Mouse (Mus musculus) heart, embryonic 13.5 days (tissue): ENCODE measurements around the gene Kcnn1. TPM values are rescaled to one million over a fixed set of nuclear protein-coding genes. Genes with fewer than 3 reads are reported as not detected.

Experiments
- ATAC-seq: fragments of 200-750 bp; cut with Nextera tagmentation; 2 replicates; pipeline ENCODE4 v1.8.0; 2017; ENCODE audit warnings: moderate TSS enrichment; ENCODE audit not compliant: insufficient number of reproducible peaks, low FRiP score, low TSS enrichment; ENCODE audit errors: extremely low read depth
- H3K27ac ChIP-seq: fragments of 300-500 bp; sonication (generic); replicated peaks from 2 replicates; pipeline ENCODE4 v1.5.1; 2015; ENCODE audit warnings: moderate library complexity, mild to moderate bottlenecking, inconsistent platforms
- H3K27me3 ChIP-seq: fragments of 300-500 bp; sonication (generic); replicated peaks from 2 replicates; pipeline ENCODE4 v1.6.1; 2015; ENCODE audit warnings: mild to moderate bottlenecking, inconsistent platforms
- H3K36me3 ChIP-seq: fragments of 300-500 bp; sonication (generic); 2 replicates; pipeline ENCODE4 v1.6.1; 2015; ENCODE audit warnings: mild to moderate bottlenecking, inconsistent platforms
- H3K4me1 ChIP-seq: fragments of 300-500 bp; sonication (generic); 2 replicates; pipeline ENCODE4 v1.6.1; 2015; ENCODE audit warnings: inconsistent platforms
- H3K4me2 ChIP-seq: fragments of 300-500 bp; sonication (generic); 2 replicates; pipeline ENCODE4 v1.6.1; 2015; ENCODE audit warnings: inconsistent platforms, mild to moderate bottlenecking, moderate library complexity
- H3K4me3 ChIP-seq: fragments of 300-500 bp; sonication (generic); 2 replicates; pipeline ENCODE4 v1.5.1; 2015; ENCODE audit warnings: moderate library complexity, mild to moderate bottlenecking, inconsistent platforms
- H3K9ac ChIP-seq: fragments of 300-500 bp; sonication (generic); 2 replicates; pipeline ENCODE4 v1.6.1; 2015; ENCODE audit warnings: inconsistent platforms, mild to moderate bottlenecking, moderate library complexity
- H3K9me3 ChIP-seq: fragments of 300-500 bp; sonication (generic); 2 replicates; pipeline ENCODE4 v1.6.1; 2016; ENCODE audit warnings: inconsistent platforms
- WGBS: fragments of 180-500 bp; shearing (Covaris S2); methylation state at CpG from one replicate; pipeline ENCODE4 v1.1.7; 2015; ENCODE audit warnings: mixed read lengths; 5-methylcytosine and 5-hydroxymethylcytosine counted together
- microRNA-seq: library from miRNA; unstranded; fragments of <30 nt; microRNA quantifications from one replicate; pipeline ENCODE4, GENCODE M21; 2016
- polyA plus RNA-seq: library from polyadenylated mRNA; unstranded; fragments of >200 nt; fragmentation: Nextera tagmentation; extraction: Ambion mirVana; gene quantifications from 2 replicates; pipeline ENCODE4 v1.2.1, GENCODE M21; 2015

Gene Kcnn1
- polyA plus RNA-seq, 1 experiment from 2014 or later: 1.5 TPM

DNA sequence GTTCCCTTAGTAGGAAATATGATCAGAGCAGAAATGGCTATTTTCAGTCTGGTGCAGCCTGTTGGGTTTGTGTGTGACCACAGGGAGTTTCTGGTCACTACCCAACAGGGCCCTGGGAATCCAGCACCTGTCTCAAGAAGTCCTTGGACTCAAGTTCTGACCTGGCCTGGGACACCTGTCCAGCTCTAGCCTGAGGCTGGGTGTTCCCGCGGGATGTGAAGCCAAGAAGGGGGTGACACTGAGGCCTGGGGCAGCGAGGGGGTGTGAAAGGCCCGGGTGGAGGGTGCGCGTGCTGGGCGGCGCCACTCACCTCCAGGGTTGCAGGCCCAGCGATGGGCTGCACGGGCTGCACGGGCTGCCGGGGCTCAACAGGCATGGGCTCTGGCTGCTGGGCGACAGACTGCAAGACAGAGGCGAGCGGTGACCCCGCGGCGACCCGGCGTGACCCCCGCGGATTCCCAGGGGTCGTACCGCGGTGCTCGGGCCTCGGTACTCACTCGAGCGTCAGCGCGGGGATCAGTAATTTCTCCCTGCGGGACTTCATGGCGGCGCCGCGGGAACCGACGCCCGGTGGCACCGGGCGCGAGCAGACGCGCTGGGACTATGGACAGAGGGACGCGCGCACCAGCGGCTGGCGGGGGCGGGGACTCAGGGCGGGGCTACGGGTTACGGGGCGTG is 66.5 kb downstream of the Kcnn1 start:
- Histone ChIP-seq H3K4me1 (peaks cover 30% of the 10 kb centered on the region), H3K4me3 (peak overlapping the region; percentile 65), H3K36me3 (no peaks in the 10 kb centered on the region), H3K27ac (no peak overlapping the region), H3K27me3 (peaks cover 79% of the 10 kb centered on the region), H3K9me3 (no peaks in the 10 kb centered on the region), H3K4me2 (peak overlapping the region; percentile 83), H3K9ac (peak overlapping the region; percentile 81)
- WGBS: 2% methylated on average over 54 of the region's 54 CpGs
- no peak for ATAC-seq

DNA sequence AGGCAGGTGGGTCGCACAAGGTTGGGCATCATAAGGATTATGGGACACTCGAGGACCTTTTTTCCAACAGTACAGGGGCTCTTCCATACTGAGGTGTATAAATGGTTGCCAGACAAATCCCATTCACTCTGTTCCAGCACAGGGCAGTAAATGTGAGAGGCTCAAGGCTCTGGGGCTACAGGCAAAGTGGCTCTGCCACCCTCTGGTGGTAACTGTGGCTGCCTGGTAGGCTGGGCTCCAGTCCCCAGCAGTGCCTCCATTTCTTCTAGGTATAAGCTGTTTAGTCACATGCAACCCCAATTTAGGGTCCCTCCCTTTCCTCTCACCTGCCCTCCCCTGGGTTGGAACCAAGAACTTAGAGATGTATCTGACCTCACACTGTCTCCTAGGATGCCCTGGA is 67.7 kb downstream of the Kcnn1 start:
- H3K27ac ChIP-seq: no peak overlapping the region
- ATAC-seq: no peak
- WGBS: 77% methylated on average over 2 of the region's 2 CpGs
- H3K4me3 ChIP-seq: no peak overlapping the region
- no peak overlapping the region for H3K4me2 ChIP-seq
- peaks cover 42% of the 10 kb centered on the region for H3K4me1 ChIP-seq
- no peak overlapping the region for H3K9ac ChIP-seq
- no peaks in the 10 kb centered on the region for H3K36me3 ChIP-seq
- no peaks in the 10 kb centered on the region for H3K9me3 ChIP-seq
- H3K27me3 ChIP-seq: peaks cover 68% of the 10 kb centered on the region

GRCm38 (mm10) chr8:70794215-70794614 is 68.8 kb downstream of the Kcnn1 start:
- Histone ChIP-seq H3K4me1 (peaks cover 51% of the 10 kb centered on the region), H3K9me3 (no peaks in the 10 kb centered on the region), H3K4me3 (no peak overlapping the region), H3K27ac (no peak overlapping the region), H3K9ac (no peak overlapping the region), H3K36me3 (no peaks in the 10 kb centered on the region), H3K27me3 (peaks cover 57% of the 10 kb centered on the region), H3K4me2 (no peak overlapping the region)
- no peak for ATAC-seq
- WGBS: 79% methylated on average over 2 of the region's 2 CpGs

- Histone ChIP-seq H3K27ac (0 out of 2 replicates have a peak overlapping the region, but pooled peaks have one; percentile 26), H3K27me3 (peaks cover 42% of the 10 kb centered on the region), H3K36me3 (peaks cover 13% of the 10 kb centered on the region), H3K4me2 (peak overlapping the region; percentile 83), H3K4me1 (peaks cover 59% of the 10 kb centered on the region), H3K9ac (peak overlapping the region; percentile 71), H3K4me3 (peak overlapping the region; percentile 80), H3K9me3 (no peaks in the 10 kb centered on the region)
- 1% methylated on average over 20 of the region's 20 CpGs for WGBS
- ATAC-seq: peak; percentile 18
These were observed 70.4 kb downstream of the Kcnn1 start for GRCm38 (mm10) chr8:70792700-70793099.

Small RNA genes within 50 kb of the gene (microRNA-seq; reads per million reads assigned to microRNA genes)
- gene Mir7067: not detected
- not detected for gene Mir7240

Other genes with a start within 250 kb of the Kcnn1 start
- 1.5 and 2.7 TPM in 2 replicates for gene Lrrc25, start 247.1 kb downstream of the Kcnn1 start, polyA plus RNA-seq
- gene Gdf15, start 230.8 kb downstream of the Kcnn1 start, polyA plus RNA-seq: 0.86 and 1.2 TPM in 2 replicates
- gene Pgpep1, start 202.9 kb downstream of the Kcnn1 start, polyA plus RNA-seq: 33.7 and 37.3 TPM in 2 replicates
- gene Lsm4, start 190.0 kb downstream of the Kcnn1 start, polyA plus RNA-seq: 269 and 297 TPM in 2 replicates
- gene Jund, start 164.3 kb downstream of the Kcnn1 start, polyA plus RNA-seq: 68.6 and 76.9 TPM in 2 replicates
- gene Iqcn, start 159.8 kb downstream of the Kcnn1 start, polyA plus RNA-seq: not detected in 2 replicates
- gene Gm3336, start 144.7 kb downstream of the Kcnn1 start, polyA plus RNA-seq: not detected in 2 replicates
- 0.14 TPM in 1 of 2 replicates, not detected in the other for gene Pde4c, start 139.5 kb downstream of the Kcnn1 start, polyA plus RNA-seq
- gene Rab3a, start 108.6 kb downstream of the Kcnn1 start, polyA plus RNA-seq: 17.4 and 23.2 TPM in 2 replicates
- gene Mpv17l2, start 102.3 kb downstream of the Kcnn1 start, polyA plus RNA-seq: 41.6 and 48.4 TPM in 2 replicates
- gene Pik3r2, start 86.5 kb downstream of the Kcnn1 start, polyA plus RNA-seq: 34.9 and 36.5 TPM in 2 replicates
- 5.6 and 6.7 TPM in 2 replicates for gene Mast3, start 58.2 kb downstream of the Kcnn1 start, polyA plus RNA-seq
- gene Il12rb1, start 54.8 kb downstream of the Kcnn1 start, polyA plus RNA-seq: not detected in 2 replicates
- 1.9 and 2.4 TPM in 2 replicates for gene Arrdc2, start 23.5 kb downstream of the Kcnn1 start, polyA plus RNA-seq
- 88.5 and 89.0 TPM in 2 replicates for gene Ccdc124, start 10.7 kb upstream of the Kcnn1 start, polyA plus RNA-seq
- 0.06 and 0.09 TPM in 2 replicates for gene Slc5a5, start 29.5 kb upstream of the Kcnn1 start, polyA plus RNA-seq
- 3,040 and 3,097 TPM in 2 replicates for gene Rpl18a, start 34.2 kb upstream of the Kcnn1 start, polyA plus RNA-seq
- gene Map1s, start 42.7 kb upstream of the Kcnn1 start, polyA plus RNA-seq: 32.5 and 35.0 TPM in 2 replicates